Comparison of ENCODE assay signal across 30 mouse cellular contexts in the genomic region with DNA sequence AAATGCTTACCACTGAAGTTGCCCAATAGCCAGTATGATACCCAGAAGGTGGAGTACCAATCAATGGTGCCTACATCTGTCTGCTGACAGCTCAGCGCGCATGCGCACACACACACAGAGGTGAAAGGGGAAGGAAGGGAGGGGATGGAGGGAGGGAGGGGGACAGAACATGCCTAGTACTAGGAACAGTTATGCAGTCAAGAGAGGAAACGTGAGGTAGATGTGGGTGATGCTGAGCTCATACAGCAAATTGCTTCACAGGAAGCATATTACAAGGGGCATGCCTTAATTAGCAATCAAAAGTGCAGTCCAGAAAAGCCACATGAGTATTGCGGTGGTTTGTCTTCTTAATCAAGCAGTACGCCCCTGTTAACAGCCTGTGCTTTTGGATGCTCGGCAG.
DNase-seq lines count a peak whose midpoint lies in the region; ATAC-seq and TF ChIP-seq lines count a peak whose summit lies in the region.
"Had no signal": no experiment of that assay in that cellular context is flagged by ENCODE, and none has a peak within 500 bp of the region (broad histone marks: within the 10 kb centered on the region; RNA-seq: fewer than 3 reads in every experiment).

No protein-coding gene starts in this region.

- H3K4me1 ChIP-seq in midbrain, postnatal 0 days (ENCODE audit: insufficient read depth, low read length): no peaks in the 10 kb centered on the region
- H3K4me1 ChIP-seq in midbrain, embryonic 13.5 days (replicated peaks): no peaks in the 10 kb centered on the region
- H3K4me1 ChIP-seq: embryonic facial prominence, embryonic 15.5 days; hindbrain, embryonic 13.5 days had no signal

- peak; percentile 70 for DNase-seq in heart, adult 11 months
- no peak for DNase-seq in heart, adult 8-10 months (ENCODE audit: low spot score)
- DNase-seq in midbrain, postnatal 0 days (ENCODE audit: low spot score): peak; percentile 10
- no peak for DNase-seq in spleen, postnatal 10 days (ENCODE audit: low spot score in 2 of 2)
- no peak for DNase-seq in urinary bladder, adult 2 months (ENCODE audit: low spot score)
- DNase-seq: adrenal gland, postnatal 10 days; adrenal gland, postnatal 36 days; B cell, adult 2 months; cerebellum, adult 18-20 months; cerebellum, adult 9-10 months; cerebellum, postnatal 14 days; forebrain, postnatal 0 days; gastrocnemius, postnatal 10 days; gastrocnemius, postnatal 36 days; heart, adult 18-20 months; heart, postnatal 14 days; heart, postnatal 4 days had no signal

- H3K27ac ChIP-seq in midbrain, postnatal 0 days (ENCODE audit: low read depth, low read length): no peak overlapping the region
- no peak overlapping the region for H3K27ac ChIP-seq in midbrain, embryonic 13.5 days
- H3K27ac ChIP-seq: embryonic facial prominence, embryonic 12.5 days; embryonic facial prominence, embryonic 15.5 days; heart, embryonic 10.5 days; heart, embryonic 13.5 days; hindbrain, embryonic 13.5 days; hindbrain, postnatal 0 days had no signal

- H3K9ac ChIP-seq in midbrain, postnatal 0 days (replicated peaks; ENCODE audit: low read length, poor library complexity, severe bottlenecking): no peak overlapping the region
- no peak overlapping the region for H3K9ac ChIP-seq in midbrain, embryonic 13.5 days (replicated peaks)
- H3K9ac ChIP-seq: embryonic facial prominence, embryonic 12.5 days; embryonic facial prominence, embryonic 15.5 days; forebrain, postnatal 0 days; heart, embryonic 13.5 days; hindbrain, embryonic 13.5 days had no signal

- H3K27me3 ChIP-seq in midbrain, postnatal 0 days (ENCODE audit: insufficient read depth, low read length): no peaks in the 10 kb centered on the region
- H3K27me3 ChIP-seq in midbrain, embryonic 13.5 days: no peaks in the 10 kb centered on the region
- H3K27me3 ChIP-seq: CH12.LX; embryonic facial prominence, embryonic 12.5 days; hindbrain, embryonic 13.5 days; Patski had no signal

- no peak for TF ChIP-seq CTCF in midbrain, postnatal 0 days (IDR thresholded peaks at IDR 0.05)

- H3K4me3 ChIP-seq in midbrain, postnatal 0 days (ENCODE audit: low read depth, low read length): no peak overlapping the region
- H3K4me3 ChIP-seq in midbrain, embryonic 13.5 days (replicated peaks): no peak overlapping the region
- H3K4me3 ChIP-seq: embryonic facial prominence, embryonic 12.5 days; embryonic facial prominence, embryonic 15.5 days; heart, embryonic 10.5 days; heart, embryonic 13.5 days; hindbrain, embryonic 13.5 days had no signal

- no peaks in the 10 kb centered on the region for H3K9me3 ChIP-seq in midbrain, postnatal 0 days (ENCODE audit: low read length)
- no peaks in the 10 kb centered on the region for H3K9me3 ChIP-seq in midbrain, embryonic 13.5 days
- H3K9me3 ChIP-seq: embryonic facial prominence, embryonic 12.5 days; embryonic facial prominence, embryonic 15.5 days; G1E; heart, embryonic 10.5 days; heart, embryonic 13.5 days; hindbrain, embryonic 13.5 days had no signal

- H3K36me3 ChIP-seq in midbrain, postnatal 0 days (ENCODE audit: insufficient read depth, low read length): no peaks in the 10 kb centered on the region
- no peaks in the 10 kb centered on the region for H3K36me3 ChIP-seq in midbrain, embryonic 13.5 days
- H3K36me3 ChIP-seq: embryonic facial prominence, embryonic 12.5 days; embryonic facial prominence, embryonic 15.5 days; G1E; heart, embryonic 10.5 days; heart, embryonic 13.5 days; hindbrain, embryonic 13.5 days had no signal

- 92% methylated on average over 7 of the region's 7 CpGs for WGBS in midbrain, postnatal 0 days
- WGBS in midbrain, embryonic 13.5 days: 95% methylated on average over 7 of the region's 7 CpGs

- ATAC-seq in midbrain, postnatal 0 days (ENCODE audit: low FRiP score): no peak
- no peak for ATAC-seq in midbrain, embryonic 13.5 days
- peak; percentile 77 for ATAC-seq in megakaryocyte, adult 5-6 weeks (ENCODE audit: poor library complexity, severe bottlenecking)
- ATAC-seq: forebrain, embryonic 14.5 days; forebrain, postnatal 0 days; hindbrain, postnatal 0 days; inflammation-experienced regulatory T-cells, adult 6 months; Patski had no signal

- no peak overlapping the region for H3K4me2 ChIP-seq in midbrain, postnatal 0 days (ENCODE audit: low read depth, low read length, poor library complexity, severe bottlenecking)
- H3K4me2 ChIP-seq in midbrain, embryonic 13.5 days (replicated peaks): no peak overlapping the region
- H3K4me2 ChIP-seq: embryonic facial prominence, embryonic 12.5 days; embryonic facial prominence, embryonic 15.5 days; heart, embryonic 13.5 days; hindbrain, embryonic 13.5 days had no signal

Comparison
In these comparisons a context has a peak if more than half of its experiments do, and no peak if none do; other contexts are left out.
1. DNase-seq: peak in heart, adult 11 months (single experiment) and midbrain, postnatal 0 days (single experiment); none in heart, adult 8-10 months (single experiment), spleen, postnatal 10 days (0 of 2) and urinary bladder, adult 2 months (single experiment).